Mouse (Mus musculus): ENCODE measurements around the gene Riox2. TPM values are rescaled to one million over a fixed set of nuclear protein-coding genes. Genes with fewer than 3 reads are reported as not detected.

The Riox2 gene
- polyA plus RNA-seq (2011; ENCODE audit: insufficient read depth, insufficient read length, low read depth, missing spikeins): 44.7 and 51.2 TPM in 2 replicates

DNA sequence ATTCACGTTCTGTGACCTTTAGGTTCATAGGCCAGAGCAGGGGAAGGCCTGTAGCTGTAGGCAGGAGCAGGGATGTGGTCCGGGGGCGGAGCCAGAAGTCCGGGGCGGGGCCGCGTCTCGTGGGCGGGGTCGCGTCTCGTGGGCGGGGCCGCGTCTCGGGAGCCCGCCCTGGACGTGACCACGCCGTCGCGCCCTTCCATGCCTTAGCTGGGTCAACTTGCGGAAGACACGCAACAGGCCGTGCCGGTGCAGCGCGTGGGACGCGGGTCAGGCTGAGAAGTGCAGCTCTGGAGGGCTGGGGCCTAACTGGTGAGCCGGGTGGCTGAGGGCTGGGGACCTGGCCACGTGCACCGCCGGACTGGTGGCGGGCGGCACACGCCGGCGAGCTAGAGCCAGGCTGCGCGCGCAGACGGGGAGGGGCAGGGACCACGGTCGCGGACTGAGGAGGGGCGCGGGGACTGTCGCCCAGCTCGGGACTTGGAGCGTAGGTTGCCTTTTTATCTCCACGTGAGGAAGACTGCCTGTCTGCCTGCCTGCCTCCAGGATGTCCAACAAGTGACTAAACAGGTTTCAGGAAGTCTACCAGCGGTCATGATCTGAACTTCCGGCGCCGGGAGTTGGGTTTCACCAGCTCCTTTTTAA, at the start of gene Riox2:
TSS of gene Riox2 (plus strand) at position 139 of the 642 bp plus-strand sequence.
- Histone ChIP-seq H3K36me3 (ENCODE audit: control insufficient read depth, insufficient read depth, low read length, poor library complexity, severe bottlenecking) (peaks cover 14% of the 10 kb centered on the region), H3K9ac (ENCODE audit: low read depth, poor library complexity, severe bottlenecking) (peak within 1 kb of the TSS; percentile 27), H3K4me1 (ENCODE audit: control insufficient read depth, insufficient read depth, low read length) (no peaks in the 10 kb centered on the region), H3K9me3 (replicated peaks; ENCODE audit: control insufficient read depth, insufficient read depth, low read length, poor library complexity, severe bottlenecking) (no peaks in the 10 kb centered on the region), H3K27me3 (ENCODE audit: control insufficient read depth, insufficient read depth, low read length, poor library complexity, severe bottlenecking) (no peaks in the 10 kb centered on the region), H3K27ac (ENCODE audit: insufficient read depth, low read length) (no peak within 1 kb of the TSS), H3K4me3 (ENCODE audit: low read depth, low read length) (peak within 1 kb of the TSS; percentile 79)
- TF ChIP-seq EP300 (IDR thresholded peaks at IDR 0.05; ENCODE audit: insufficient read depth, low read depth, low read length) (no peak), POLR2A (IDR thresholded peaks at IDR 0.05; ENCODE audit: insufficient read depth, low read length) (no peak), CTCF (IDR thresholded peaks at IDR 0.05; ENCODE audit: low read depth, low read length) (no peak)

DNA sequence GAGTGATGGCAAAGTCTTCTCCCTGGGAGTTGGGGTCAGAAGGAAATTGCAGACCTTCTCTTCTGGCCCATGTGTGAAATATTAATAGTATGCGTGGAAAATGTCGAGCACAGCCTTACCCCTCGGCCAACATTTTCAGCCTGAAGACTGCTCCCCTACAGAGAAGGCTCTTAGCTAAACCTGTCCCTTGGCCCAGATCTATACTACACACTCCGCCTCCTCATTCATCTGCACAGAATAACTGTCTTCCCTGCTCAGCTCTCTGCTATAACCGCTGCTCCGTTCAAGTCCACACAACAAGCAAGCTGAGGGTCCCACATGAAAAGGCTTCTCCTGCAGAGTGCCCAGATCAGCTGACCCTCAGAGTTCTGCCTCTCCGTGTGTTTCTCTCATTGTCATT, 43.6 kb upstream of the Riox2 start:
- H3K36me3 ChIP-seq (ENCODE audit: control insufficient read depth, insufficient read depth, low read length, poor library complexity, severe bottlenecking): no peaks in the 10 kb centered on the region
- no peak for TF ChIP-seq EP300 (IDR thresholded peaks at IDR 0.05; ENCODE audit: insufficient read depth, low read depth, low read length)
- no peak for TF ChIP-seq POLR2A (IDR thresholded peaks at IDR 0.05; ENCODE audit: insufficient read depth, low read length)
- TF ChIP-seq CTCF (IDR thresholded peaks at IDR 0.05; ENCODE audit: low read depth, low read length): no peak
- H3K9me3 ChIP-seq (replicated peaks; ENCODE audit: control insufficient read depth, insufficient read depth, low read length, poor library complexity, severe bottlenecking): no peaks in the 10 kb centered on the region
- no peaks in the 10 kb centered on the region; the same call in 1 of the 2 replicates for H3K27me3 ChIP-seq (ENCODE audit: control insufficient read depth, insufficient read depth, low read length, poor library complexity, severe bottlenecking)
- no peak overlapping the region for H3K4me3 ChIP-seq (ENCODE audit: low read depth, low read length)
- H3K4me1 ChIP-seq (ENCODE audit: control insufficient read depth, insufficient read depth, low read length): no peaks in the 10 kb centered on the region
- H3K27ac ChIP-seq (ENCODE audit: insufficient read depth, low read length): no peak overlapping the region
- H3K9ac ChIP-seq (ENCODE audit: low read depth, poor library complexity, severe bottlenecking): no peak overlapping the region

DNA sequence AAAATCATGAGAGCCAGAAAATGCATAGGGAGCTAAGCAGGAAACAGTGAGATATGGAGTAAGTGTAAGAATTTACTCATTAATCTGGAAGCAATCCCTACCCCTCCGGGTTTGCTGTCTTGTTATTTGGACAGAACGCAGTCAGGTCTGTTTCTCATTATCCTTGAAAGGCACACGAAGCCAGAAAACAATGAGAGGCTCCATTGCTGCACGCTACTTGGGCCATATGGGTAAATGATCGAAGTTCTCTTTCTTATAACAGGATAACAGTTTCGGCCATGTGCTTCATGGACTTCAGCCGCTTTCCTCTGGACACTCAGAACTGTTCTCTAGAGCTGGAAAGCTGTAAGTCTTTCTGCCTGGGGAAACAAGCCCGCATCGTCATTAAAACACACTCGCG, 38.4 kb upstream of the Riox2 start:
- Histone ChIP-seq H3K27me3 (ENCODE audit: control insufficient read depth, insufficient read depth, low read length, poor library complexity, severe bottlenecking) (no peaks in the 10 kb centered on the region; the same call in 1 of the 2 replicates), H3K9ac (ENCODE audit: low read depth, poor library complexity, severe bottlenecking) (no peak overlapping the region), H3K4me3 (ENCODE audit: low read depth, low read length) (no peak overlapping the region), H3K27ac (ENCODE audit: insufficient read depth, low read length) (no peak overlapping the region), H3K4me1 (ENCODE audit: control insufficient read depth, insufficient read depth, low read length) (no peaks in the 10 kb centered on the region), H3K36me3 (ENCODE audit: control insufficient read depth, insufficient read depth, low read length, poor library complexity, severe bottlenecking) (no peaks in the 10 kb centered on the region), H3K9me3 (replicated peaks; ENCODE audit: control insufficient read depth, insufficient read depth, low read length, poor library complexity, severe bottlenecking) (no peaks in the 10 kb centered on the region)
- no peak for TF ChIP-seq CTCF (IDR thresholded peaks at IDR 0.05; ENCODE audit: low read depth, low read length)
- no peak for TF ChIP-seq EP300 (IDR thresholded peaks at IDR 0.05; ENCODE audit: insufficient read depth, low read depth, low read length)
- TF ChIP-seq POLR2A (IDR thresholded peaks at IDR 0.05; ENCODE audit: insufficient read depth, low read length): no peak

DNA sequence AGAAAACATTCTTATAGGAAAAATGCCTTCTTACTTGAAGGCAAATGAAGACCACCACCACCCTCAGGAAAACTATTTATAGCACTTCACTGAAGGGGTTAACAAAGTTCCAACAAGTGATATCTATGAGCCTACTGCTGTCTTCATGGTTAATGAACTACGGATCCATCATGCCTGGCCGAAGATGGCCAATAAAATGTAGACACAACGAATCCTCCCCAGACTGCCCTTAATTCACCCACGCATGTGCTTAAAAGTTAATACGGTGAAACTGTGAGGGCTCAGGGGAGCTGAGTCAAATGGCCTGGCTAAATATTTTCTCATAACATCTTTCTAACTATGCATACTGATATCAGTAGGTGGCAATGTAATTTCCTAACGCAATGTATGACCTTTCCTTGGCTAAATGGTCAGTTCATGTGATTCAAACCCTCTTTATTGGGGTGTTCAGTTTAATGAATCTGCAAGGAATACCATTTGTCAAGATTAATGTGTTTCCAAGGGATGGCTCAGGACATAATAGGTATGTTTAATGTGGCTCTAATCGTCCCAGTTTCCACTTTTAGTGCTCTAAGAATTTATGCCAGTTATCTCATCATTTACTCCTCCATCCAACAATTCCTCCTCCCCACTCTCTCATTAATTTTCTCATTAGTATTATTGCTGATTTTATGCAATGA, 26.6 kb upstream of the Riox2 start:
- H3K9me3 ChIP-seq (replicated peaks; ENCODE audit: control insufficient read depth, insufficient read depth, low read length, poor library complexity, severe bottlenecking): no peaks in the 10 kb centered on the region
- no peak overlapping the region for H3K4me3 ChIP-seq (ENCODE audit: low read depth, low read length)
- no peak overlapping the region for H3K27ac ChIP-seq (ENCODE audit: insufficient read depth, low read length)
- H3K36me3 ChIP-seq (ENCODE audit: control insufficient read depth, insufficient read depth, low read length, poor library complexity, severe bottlenecking): no peaks in the 10 kb centered on the region
- H3K4me1 ChIP-seq (ENCODE audit: control insufficient read depth, insufficient read depth, low read length): no peaks in the 10 kb centered on the region
- no peaks in the 10 kb centered on the region for H3K27me3 ChIP-seq (ENCODE audit: control insufficient read depth, insufficient read depth, low read length, poor library complexity, severe bottlenecking)
- H3K9ac ChIP-seq (ENCODE audit: low read depth, poor library complexity, severe bottlenecking): no peak overlapping the region
- no peak for TF ChIP-seq POLR2A (IDR thresholded peaks at IDR 0.05; ENCODE audit: insufficient read depth, low read length)
- no peak for TF ChIP-seq EP300 (IDR thresholded peaks at IDR 0.05; ENCODE audit: insufficient read depth, low read depth, low read length)
- no peak for TF ChIP-seq CTCF (IDR thresholded peaks at IDR 0.05; ENCODE audit: low read depth, low read length)

DNA sequence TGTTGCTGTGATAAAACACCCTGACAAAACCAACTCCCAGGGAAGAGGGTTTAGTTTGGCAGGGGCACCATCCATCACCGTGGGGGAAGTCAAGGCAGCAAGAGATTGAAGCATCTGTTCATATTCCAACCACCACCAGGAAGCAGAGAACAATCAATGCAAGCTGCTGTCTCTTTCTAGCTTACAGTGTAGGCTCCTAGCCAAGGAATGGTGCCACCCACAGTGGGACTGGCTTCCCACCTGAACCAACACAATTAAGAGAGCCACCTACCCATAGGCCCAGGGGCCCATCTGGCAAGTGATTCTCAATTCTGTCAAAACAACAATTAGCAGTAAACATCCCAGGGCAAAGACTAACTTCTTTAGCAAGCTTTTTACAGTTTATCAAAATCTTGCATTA, 23.4 kb upstream of the Riox2 start:
- no peak overlapping the region for H3K9ac ChIP-seq (ENCODE audit: low read depth, poor library complexity, severe bottlenecking)
- no peak overlapping the region for H3K4me3 ChIP-seq (ENCODE audit: low read depth, low read length)
- no peak overlapping the region for H3K27ac ChIP-seq (ENCODE audit: insufficient read depth, low read length)
- no peaks in the 10 kb centered on the region for H3K9me3 ChIP-seq (replicated peaks; ENCODE audit: control insufficient read depth, insufficient read depth, low read length, poor library complexity, severe bottlenecking)
- no peak for TF ChIP-seq EP300 (IDR thresholded peaks at IDR 0.05; ENCODE audit: insufficient read depth, low read depth, low read length)
- TF ChIP-seq POLR2A (IDR thresholded peaks at IDR 0.05; ENCODE audit: insufficient read depth, low read length): no peak
- TF ChIP-seq CTCF (IDR thresholded peaks at IDR 0.05; ENCODE audit: low read depth, low read length): no peak
- no peaks in the 10 kb centered on the region for H3K4me1 ChIP-seq (ENCODE audit: control insufficient read depth, insufficient read depth, low read length)
- H3K27me3 ChIP-seq (ENCODE audit: control insufficient read depth, insufficient read depth, low read length, poor library complexity, severe bottlenecking): no peaks in the 10 kb centered on the region
- H3K36me3 ChIP-seq (ENCODE audit: control insufficient read depth, insufficient read depth, low read length, poor library complexity, severe bottlenecking): no peaks in the 10 kb centered on the region

DNA sequence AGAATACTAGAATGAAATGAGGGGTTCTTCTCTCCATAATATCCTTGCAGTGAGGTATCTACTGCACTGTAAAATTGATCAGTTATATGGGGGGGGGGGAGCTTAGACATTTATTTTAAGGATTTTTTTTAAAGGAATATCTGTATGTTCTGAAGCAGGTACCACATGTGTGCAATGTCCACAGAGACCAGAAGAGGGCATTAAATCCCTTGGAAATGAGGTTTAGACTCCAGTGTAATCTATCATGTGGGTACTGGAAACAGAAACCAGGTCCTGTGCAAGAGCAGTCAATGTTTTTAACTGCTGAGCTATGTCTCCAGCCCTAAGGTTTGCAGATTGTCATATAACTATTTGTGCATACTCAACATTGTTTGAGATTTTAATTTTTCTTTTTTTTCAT, 22.5 kb upstream of the Riox2 start:
- TF ChIP-seq CTCF (IDR thresholded peaks at IDR 0.05; ENCODE audit: low read depth, low read length) (no peak), EP300 (IDR thresholded peaks at IDR 0.05; ENCODE audit: insufficient read depth, low read depth, low read length) (no peak), POLR2A (IDR thresholded peaks at IDR 0.05; ENCODE audit: insufficient read depth, low read length) (no peak)
- no peaks in the 10 kb centered on the region for H3K9me3 ChIP-seq (replicated peaks; ENCODE audit: control insufficient read depth, insufficient read depth, low read length, poor library complexity, severe bottlenecking)

More for the DNA sequence above, 22.5 kb upstream of the Riox2 start:
- Histone ChIP-seq H3K9ac (ENCODE audit: low read depth, poor library complexity, severe bottlenecking) (no peak overlapping the region), H3K4me1 (ENCODE audit: control insufficient read depth, insufficient read depth, low read length) (no peaks in the 10 kb centered on the region), H3K27ac (ENCODE audit: insufficient read depth, low read length) (no peak overlapping the region), H3K4me3 (ENCODE audit: low read depth, low read length) (no peak overlapping the region), H3K36me3 (ENCODE audit: control insufficient read depth, insufficient read depth, low read length, poor library complexity, severe bottlenecking) (no peaks in the 10 kb centered on the region), H3K27me3 (ENCODE audit: control insufficient read depth, insufficient read depth, low read length, poor library complexity, severe bottlenecking) (no peaks in the 10 kb centered on the region)

Data from ES-Bruce4 (cell line).